Mouse (Mus musculus): ENCODE results near the gene Wdhd1. TPM values are rescaled to one million over a fixed set of nuclear protein-coding genes. Genes with fewer than 3 reads are reported as not detected.

The Wdhd1 gene
- total and polyA plus RNA-seq, 3 experiments: 51.6 to 91.5 TPM; not detected in 1

DNA sequence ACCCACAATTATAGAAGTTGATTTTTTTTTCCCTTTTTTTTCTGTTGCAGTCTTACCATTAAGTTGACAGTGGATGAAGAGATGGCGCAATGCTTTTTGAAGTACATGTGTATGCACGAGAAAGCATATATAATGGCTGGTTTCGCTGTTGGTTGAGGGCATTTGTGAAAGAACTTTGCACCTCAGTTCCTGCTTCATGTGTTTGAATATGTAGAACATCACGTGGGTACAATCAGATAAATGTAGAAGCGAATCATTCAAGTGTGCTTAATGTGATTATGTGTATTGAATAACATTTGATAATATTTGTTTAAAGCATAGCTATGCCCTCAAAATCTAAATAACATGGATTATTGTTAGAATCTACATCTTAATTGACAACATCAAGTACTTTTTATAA is 42.7 kb upstream of the Wdhd1 start:
- H3K36me3 ChIP-seq (ENCODE audit: control insufficient read depth in 1 of 2, insufficient read depth in 2 of 2, low read length in 2 of 2): peaks cover 14 to 15% of the 10 kb centered on the region in 2 experiments
- peaks cover 0 to 4% of the 10 kb centered on the region in 2 experiments; a peak in 2 of 4 replicates for H3K4me1 ChIP-seq (ENCODE audit: control insufficient read depth in 1 of 2, insufficient read depth in 2 of 2, low read length in 2 of 2)
- H3K79me2 ChIP-seq (ENCODE audit: control insufficient read depth, insufficient read depth, low read length, poor library complexity): peaks cover 4% of the 10 kb centered on the region; the same call in 1 of the 2 replicates
- H3K4me3 ChIP-seq (ENCODE audit: control insufficient read depth in 1 of 2, insufficient read depth in 1 of 2, low read depth in 2 of 2, low read length in 2 of 2): no peak overlapping the region
- H3K9me3 ChIP-seq (replicated peaks; ENCODE audit: insufficient read depth, low read length): no peaks in the 10 kb centered on the region
- H3K9ac ChIP-seq (ENCODE audit: control insufficient read depth, low read depth, low read length, poor library complexity, severe bottlenecking): no peak overlapping the region
- DNase-seq (ENCODE audit: low read depth, low spot score): no peak
- no peaks in the 10 kb centered on the region for H3K27me3 ChIP-seq (ENCODE audit: control insufficient read depth in 1 of 2, insufficient read depth in 2 of 2, low read length in 2 of 2)
- no peak overlapping the region for H3K27ac ChIP-seq (ENCODE audit: control insufficient read depth, low read depth, low read length)
- TF ChIP-seq TBP (IDR thresholded peaks at IDR 0.05; ENCODE audit: low read depth, low read length) (no peak), USF1 (IDR thresholded peaks at IDR 0.05; ENCODE audit: low read depth, low read length) (peak; percentile 59; the same call in 1 of the 2 replicates), ZMIZ1 (IDR thresholded peaks at IDR 0.05; ENCODE audit: low read depth, low read length) (no peak), ELF1 (IDR thresholded peaks at IDR 0.05; ENCODE audit: low read depth, low read length) (no peak), GATA1 (IDR thresholded peaks at IDR 0.05; ENCODE audit: low read depth, low read length) (no peak), UBTF (IDR thresholded peaks at IDR 0.05; ENCODE audit: borderline replicate concordance, insufficient read depth, low read depth, low read length) (no peak), GABPA (IDR thresholded peaks at IDR 0.05; ENCODE audit: low read depth, low read length) (no peak), ZKSCAN1 (IDR thresholded peaks at IDR 0.05; ENCODE audit: low read depth, low read length) (no peak)

- H3K27ac ChIP-seq (ENCODE audit: control insufficient read depth, low read depth, low read length): no peak overlapping the region
- no peaks in the 10 kb centered on the region for H3K27me3 ChIP-seq (ENCODE audit: control insufficient read depth in 1 of 2, insufficient read depth in 2 of 2, low read length in 2 of 2)
- no peaks in the 10 kb centered on the region for H3K4me1 ChIP-seq (ENCODE audit: control insufficient read depth in 1 of 2, insufficient read depth in 2 of 2, low read length in 2 of 2)
- H3K36me3 ChIP-seq (ENCODE audit: control insufficient read depth in 1 of 2, insufficient read depth in 2 of 2, low read length in 2 of 2): peaks cover 0 to 24% of the 10 kb centered on the region in 2 experiments; a peak in 3 of 4 replicates
- H3K4me3 ChIP-seq (ENCODE audit: control insufficient read depth in 1 of 2, insufficient read depth in 1 of 2, low read depth in 2 of 2, low read length in 2 of 2): no peak overlapping the region
- no peaks in the 10 kb centered on the region for H3K9me3 ChIP-seq (replicated peaks; ENCODE audit: insufficient read depth, low read length)
- H3K79me2 ChIP-seq (ENCODE audit: control insufficient read depth, insufficient read depth, low read length, poor library complexity): peaks cover 30% of the 10 kb centered on the region
- H3K9ac ChIP-seq (ENCODE audit: control insufficient read depth, low read depth, low read length, poor library complexity, severe bottlenecking): no peak overlapping the region
- DNase-seq (ENCODE audit: low read depth, low spot score): no peak
- no peak for TF ChIP-seq USF2 (IDR thresholded peaks at IDR 0.05; ENCODE audit: borderline replicate concordance in 1 of 2, insufficient read depth in 1 of 2, low read depth in 1 of 2, low read length in 2 of 2)
- TF ChIP-seq CHD1 (IDR thresholded peaks at IDR 0.05; ENCODE audit: low read depth, low read length): no peak
- TF ChIP-seq SMC3 (IDR thresholded peaks at IDR 0.05; ENCODE audit: low read depth, low read length): no peak
- TF ChIP-seq ZC3H11A (IDR thresholded peaks at IDR 0.05; ENCODE audit: low read depth, low read length): no peak
- no peak for TF ChIP-seq ELF1 (IDR thresholded peaks at IDR 0.05; ENCODE audit: low read depth, low read length)
- TF ChIP-seq ZKSCAN1 (IDR thresholded peaks at IDR 0.05; ENCODE audit: low read depth, low read length): no peak
- TF ChIP-seq E2F4 (IDR thresholded peaks at IDR 0.05; ENCODE audit: borderline replicate concordance, low read depth, low read length): no peak
- no peak for TF ChIP-seq CTCF (IDR thresholded peaks at IDR 0.05 in 2 of 3, conservative IDR thresholded peaks at IDR 0.05 in 1 of 3; ENCODE audit: control insufficient read depth in 1 of 3, insufficient read depth in 1 of 3, low read depth in 2 of 3, low read length in 3 of 3, poor library complexity in 1 of 3, severe bottlenecking in 1 of 3)
- no peak for TF ChIP-seq EP300 (IDR thresholded peaks at IDR 0.05; ENCODE audit: low read depth in 1 of 2, low read length in 2 of 2)
- no peak for TF ChIP-seq ZNF384 (IDR thresholded peaks at IDR 0.05; ENCODE audit: low read depth, low read length)
- TF ChIP-seq SIN3A (IDR thresholded peaks at IDR 0.05; ENCODE audit: low read length): no peak
- no peak for TF ChIP-seq UBTF (IDR thresholded peaks at IDR 0.05; ENCODE audit: borderline replicate concordance, insufficient read depth, low read depth, low read length)
Observed at GRCm38 (mm10) chr14:47310342-47311181, 33.9 kb upstream of the Wdhd1 start.
